Mouse (Mus musculus) left cerebral cortex, adult 8-10 months (tissue): ENCODE measurements around the gene Stim1. TPM values are rescaled to one million over a fixed set of nuclear protein-coding genes. Genes with fewer than 3 reads are reported as not detected.

ENCODE experiments used
- DNase-seq, 2 experiments: peaks; one replicate each; pipeline ENCODE4 v3.0.0; 2022; ENCODE audit warnings: low spot score in 2 of 2
- total RNA-seq, 4 experiments: library from RNA; stranded (reverse); gene quantifications; 2 replicates each; pipeline ENCODE4 v1.2.4; 2022

Stim1 gene
- total RNA-seq, 4 experiments from 2014 or later: 87.0 to 97.5 (median 94.7) TPM

GRCm38 (mm10) chr7:102300761-102301160 lies 33.2 kb downstream of the Stim1 start:
- no peak for DNase-seq

GRCm38 (mm10) chr7:102302471-102302870 lies 34.9 kb downstream of the Stim1 start:
- DNase-seq: no peak

- no peak for DNase-seq
Measured at GRCm38 (mm10) chr7:102305596-102305995, 38.0 kb downstream of the Stim1 start.

GRCm38 (mm10) chr7:102310266-102310665 lies 42.7 kb downstream of the Stim1 start:
- DNase-seq: no peak

GRCm38 (mm10) chr7:102310821-102311220 lies 43.2 kb downstream of the Stim1 start:
- no peak for DNase-seq

GRCm38 (mm10) chr7:102312840-102313534 lies 45.4 kb downstream of the Stim1 start:
- no peak for DNase-seq

GRCm38 (mm10) chr7:102313535-102313863 lies 45.9 kb downstream of the Stim1 start:
- no peak for DNase-seq

- DNase-seq: no peak
Measured at GRCm38 (mm10) chr7:102314107-102314506, 46.5 kb downstream of the Stim1 start.

GRCm38 (mm10) chr7:102314908-102315307 lies 47.3 kb downstream of the Stim1 start:
- DNase-seq: no peak

GRCm38 (mm10) chr7:102315435-102315834 lies 47.8 kb downstream of the Stim1 start:
- no peak for DNase-seq

- no peak for DNase-seq
Measured at GRCm38 (mm10) chr7:102317583-102318168, 50.1 kb downstream of the Stim1 start.

- no peak for DNase-seq
Measured at GRCm38 (mm10) chr7:102322137-102322536, 54.5 kb downstream of the Stim1 start.

GRCm38 (mm10) chr7:102326323-102326722 lies 58.7 kb downstream of the Stim1 start:
- DNase-seq: no peak

- no peak for DNase-seq
Measured at GRCm38 (mm10) chr7:102330270-102330669, 62.7 kb downstream of the Stim1 start.

GRCm38 (mm10) chr7:102331476-102331875 lies 63.9 kb downstream of the Stim1 start:
- no peak for DNase-seq

- no peak for DNase-seq
Measured at GRCm38 (mm10) chr7:102333741-102334140, 66.1 kb downstream of the Stim1 start.

- no peak for DNase-seq
Measured at GRCm38 (mm10) chr7:102337326-102337725, 69.7 kb downstream of the Stim1 start.

- no peak for DNase-seq
Measured at GRCm38 (mm10) chr7:102337898-102338297, 70.3 kb downstream of the Stim1 start.

- DNase-seq: no peak
Measured at GRCm38 (mm10) chr7:102338956-102339355, 71.3 kb downstream of the Stim1 start.

- no peak for DNase-seq
Measured at GRCm38 (mm10) chr7:102345893-102346292, 78.3 kb downstream of the Stim1 start.

- no peak for DNase-seq
Measured at GRCm38 (mm10) chr7:102347327-102347726, 79.7 kb downstream of the Stim1 start.

GRCm38 (mm10) chr7:102348681-102349080 lies 81.1 kb downstream of the Stim1 start:
- no peak for DNase-seq

- DNase-seq: no peak
Measured at GRCm38 (mm10) chr7:102349236-102349635, 81.6 kb downstream of the Stim1 start.
